Mouse (Mus musculus): ENCODE results near the gene Ppp6r1.

GRCm38 (mm10) chr7:4693004-4693403 is 34.2 kb upstream of the Ppp6r1 start:
- TF ChIP-seq CTCF (IDR thresholded peaks at IDR 0.05; ENCODE audit: low read depth, low read length) (no peak), EP300 (IDR thresholded peaks at IDR 0.05; ENCODE audit: insufficient read depth, low read depth, low read length) (no peak)
